Mouse (Mus musculus): Measurements from ENCODE around the gene Gipc1.

Gene Gipc1

DNA sequence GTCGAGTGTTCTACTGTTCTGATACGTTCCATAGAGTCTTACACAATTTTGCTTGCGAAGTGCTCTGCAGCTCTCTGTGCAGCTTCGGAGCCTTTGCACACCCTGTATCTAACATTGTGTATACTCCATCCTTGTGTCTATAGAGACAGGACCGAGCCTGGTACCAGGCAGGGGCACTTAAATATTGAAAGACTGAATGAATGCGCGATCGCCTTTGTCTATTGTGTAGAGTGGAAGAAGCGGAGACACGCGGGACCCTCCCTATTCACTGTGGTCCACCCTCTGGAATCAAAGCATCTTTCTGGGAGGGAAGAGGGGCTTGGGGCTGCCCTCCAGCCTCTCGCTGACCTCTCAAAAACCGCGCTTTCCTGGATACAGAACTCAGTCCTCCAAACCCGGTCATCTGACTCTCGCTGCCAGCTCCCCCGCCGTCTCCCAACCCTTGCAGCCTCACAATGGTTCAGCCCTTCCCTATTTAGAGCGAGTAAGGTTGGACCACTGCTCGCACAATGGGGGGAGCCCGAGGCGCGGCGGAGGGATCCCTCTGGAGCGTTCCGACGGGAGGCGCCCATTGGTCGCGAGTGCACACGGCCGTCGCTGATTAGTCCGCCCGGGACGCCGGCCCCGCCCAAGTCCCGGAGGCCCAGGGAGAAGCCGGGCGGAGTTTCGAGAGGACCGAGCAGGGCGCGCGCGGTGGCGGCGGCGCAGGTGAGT, at the start of gene Gipc1:
TSS of gene Gipc1 (plus strand) at position 648 of the 714 bp plus-strand sequence.
- DNase-seq (ENCODE audit: low read depth), result peak; percentile 98

DNA sequence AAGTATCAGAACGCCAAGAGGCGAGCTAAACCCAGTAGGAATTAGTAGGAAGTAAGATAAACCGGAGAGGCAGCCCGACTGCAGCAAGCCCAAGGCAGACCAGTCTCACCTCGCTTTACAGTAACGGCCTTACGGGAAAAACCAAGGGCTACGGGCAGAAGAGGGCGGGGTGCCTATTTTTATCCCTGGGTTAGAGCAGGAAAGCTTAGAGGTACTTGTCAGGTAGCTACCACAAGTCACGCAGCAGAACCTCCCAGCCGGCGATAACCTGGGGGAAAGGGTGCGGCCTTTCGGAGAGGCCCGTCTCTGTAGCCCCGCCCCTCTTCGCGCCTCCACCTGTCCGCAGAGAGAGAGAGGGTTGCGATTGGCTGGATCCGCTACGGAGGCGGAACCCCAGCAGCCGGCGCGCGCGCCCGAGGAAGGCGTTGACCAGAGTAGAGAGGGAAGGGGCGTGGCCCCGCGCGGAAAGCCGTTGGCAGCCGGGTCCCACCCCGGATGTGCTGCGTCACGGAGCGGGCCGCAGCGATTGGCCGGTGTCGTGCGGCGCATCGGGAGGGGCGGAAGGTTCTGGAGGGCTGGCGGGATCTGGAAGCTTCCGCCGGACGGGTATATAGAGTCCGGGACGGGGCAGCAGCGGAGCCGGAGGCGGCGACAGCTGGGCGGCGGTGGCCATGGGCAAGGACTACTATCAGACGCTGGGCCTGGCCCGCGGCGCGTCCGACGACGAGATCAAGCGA, 44.6 kb upstream of the Gipc1 start, which contains the start of the genes Tecr and Dnajb1:
TSS of gene Tecr (minus strand) at position 311 of the 737 bp plus-strand sequence.
TSS of gene Dnajb1 (plus strand) at position 533 of the 737 bp plus-strand sequence.
- DNase-seq (ENCODE audit: low read depth), result peak; percentile 98

GRCm38 (mm10) chr8:83608398-83608829, 44.1 kb upstream of the Gipc1 start:
- DNase-seq (ENCODE audit: low read depth), result peak; percentile 58

- DNase-seq (ENCODE audit: low read depth), result no peak
Measured at GRCm38 (mm10) chr8:83609086-83609485, 43.4 kb upstream of the Gipc1 start.

- no peak for DNase-seq (ENCODE audit: low read depth)
Measured at GRCm38 (mm10) chr8:83609547-83610180, 42.8 kb upstream of the Gipc1 start.

- DNase-seq (ENCODE audit: low read depth), result no peak
Measured at GRCm38 (mm10) chr8:83611921-83612320, 40.6 kb upstream of the Gipc1 start.

DNA sequence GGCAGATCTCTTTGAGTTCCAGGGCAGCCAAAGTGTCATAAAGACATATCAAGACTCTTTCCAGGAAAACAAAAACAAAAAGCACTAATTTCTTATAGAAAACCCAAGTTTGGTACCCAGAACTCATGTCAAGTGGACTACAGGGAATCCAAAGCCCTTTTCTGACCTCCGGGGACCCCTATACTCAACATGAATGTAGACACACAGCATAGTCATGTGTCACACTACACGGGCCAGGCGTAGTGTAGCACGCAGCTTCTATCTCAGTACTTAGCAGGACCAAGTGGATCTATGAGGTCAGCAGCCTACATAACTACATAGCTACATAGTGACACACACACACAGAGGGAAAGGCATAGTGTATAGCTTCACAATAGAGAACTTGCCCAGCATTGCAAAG, 38.8 kb upstream of the Gipc1 start:
- DNase-seq (ENCODE audit: low read depth), result no peak

DNA sequence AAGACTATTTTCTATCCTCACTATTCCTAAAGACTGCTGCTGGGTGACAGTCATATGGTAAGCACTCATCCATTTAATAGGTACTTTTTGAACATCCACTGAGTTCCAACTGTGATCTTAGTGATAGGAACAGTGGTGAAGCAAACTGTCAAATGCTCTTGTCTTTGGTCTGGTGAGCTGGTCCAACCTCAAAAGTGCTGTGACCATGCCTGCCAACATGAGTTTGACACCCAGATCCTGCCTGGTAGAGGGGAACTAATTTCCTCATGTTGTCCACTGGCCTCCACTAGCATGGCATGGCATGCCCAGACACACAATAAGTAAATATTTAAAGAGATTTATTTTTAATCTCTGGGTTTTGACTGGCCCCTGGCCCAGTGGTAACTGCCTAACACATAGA, 35.9 kb upstream of the Gipc1 start:
- no peak for DNase-seq (ENCODE audit: low read depth)

GRCm38 (mm10) chr8:83617111-83617510, 35.4 kb upstream of the Gipc1 start:
- no peak for DNase-seq (ENCODE audit: low read depth)

- DNase-seq (ENCODE audit: low read depth), result no peak
Measured at GRCm38 (mm10) chr8:83618566-83618965, 33.9 kb upstream of the Gipc1 start.

- DNase-seq (ENCODE audit: low read depth), result no peak
Measured at GRCm38 (mm10) chr8:83619568-83620285, 32.8 kb upstream of the Gipc1 start.

DNA sequence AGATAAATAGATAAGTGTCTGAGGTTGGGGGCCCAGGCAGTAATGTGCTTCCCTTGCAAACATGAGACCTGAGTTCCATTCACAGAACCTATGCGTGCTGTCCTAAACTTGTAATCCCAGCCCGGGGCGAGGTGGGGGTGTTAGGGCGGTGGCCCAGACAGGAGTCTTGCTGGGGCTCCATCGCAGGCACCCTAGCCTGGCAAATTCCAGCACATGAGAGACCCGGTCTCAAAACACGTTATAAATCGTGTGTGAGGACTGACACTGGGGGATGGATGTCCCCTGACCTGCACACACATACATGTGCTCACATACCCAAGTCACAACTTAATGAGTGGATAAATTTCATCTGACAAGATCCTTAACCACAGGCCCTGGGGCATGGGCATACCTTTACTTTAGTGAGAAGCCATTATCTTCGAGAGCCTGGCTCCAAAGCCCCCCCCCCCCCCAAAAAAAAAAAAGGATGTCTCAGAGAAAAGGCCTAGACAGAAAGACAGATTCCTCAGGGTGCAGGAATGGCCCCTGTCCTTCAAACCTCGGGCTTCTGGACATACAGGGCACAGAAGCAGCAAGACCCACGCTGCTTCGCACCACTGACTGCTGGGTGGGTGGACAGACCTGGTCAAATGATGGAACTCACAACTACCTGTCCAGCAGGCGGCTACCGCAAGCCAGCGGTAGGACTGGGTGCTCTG, 30.6 kb upstream of the Gipc1 start:
- no peak for DNase-seq (ENCODE audit: low read depth)

GRCm38 (mm10) chr8:83622389-83622989, 30.0 kb upstream of the Gipc1 start:
- DNase-seq (ENCODE audit: low read depth), result peak; percentile 77

GRCm38 (mm10) chr8:83623549-83623948, 28.9 kb upstream of the Gipc1 start:
- DNase-seq (ENCODE audit: low read depth), result no peak

DNA sequence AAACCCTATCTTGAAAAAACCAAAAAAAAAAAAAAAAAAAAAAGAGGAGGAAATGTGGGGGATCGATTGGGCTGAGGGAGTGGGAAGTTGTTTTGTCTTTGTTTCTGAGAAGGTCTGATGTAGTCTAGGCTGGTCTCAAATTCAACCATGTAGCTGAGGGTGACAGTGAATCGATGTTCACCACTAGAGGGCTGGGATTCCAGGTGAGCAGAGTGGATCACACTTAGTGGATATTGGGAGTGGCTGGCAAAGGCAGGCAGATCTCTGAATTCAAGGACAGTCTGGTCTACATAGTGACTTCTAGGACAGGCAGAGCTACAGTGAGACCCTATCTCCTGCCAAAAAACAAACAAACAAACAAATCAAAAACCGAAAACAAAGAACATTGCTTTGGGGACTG, 27.7 kb upstream of the Gipc1 start:
- no peak for DNase-seq (ENCODE audit: low read depth)

DNA sequence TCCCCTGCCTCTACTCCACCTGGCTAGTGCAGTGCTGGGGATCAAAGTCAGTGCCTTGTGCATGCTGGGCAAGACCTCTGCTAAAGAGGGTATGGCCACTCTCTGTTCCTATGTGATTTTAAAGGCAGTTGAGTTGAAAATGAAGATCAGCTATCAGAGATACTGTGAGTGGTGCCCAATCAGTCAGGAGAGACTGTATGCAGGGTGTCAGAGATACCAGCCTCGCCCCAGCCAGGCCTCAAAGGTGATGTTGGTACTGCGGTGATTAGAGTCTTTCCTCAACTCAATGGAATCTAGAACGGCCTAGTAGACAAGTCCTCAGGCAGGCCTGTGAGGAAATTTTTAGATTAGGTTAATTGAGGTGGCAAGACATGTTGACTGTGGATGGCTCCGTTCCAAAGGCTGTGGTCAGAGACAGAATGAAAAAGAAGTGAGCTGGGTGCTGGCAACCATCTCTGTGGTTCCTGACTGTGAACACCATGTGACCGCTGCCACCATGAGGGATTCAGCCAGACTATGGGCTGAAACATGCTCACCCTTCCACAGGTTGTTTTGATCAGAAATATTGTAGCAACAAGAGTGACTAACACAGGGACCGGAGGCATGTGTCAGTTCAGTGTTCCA, 26.7 kb upstream of the Gipc1 start:
- DNase-seq (ENCODE audit: low read depth), result no peak

DNA sequence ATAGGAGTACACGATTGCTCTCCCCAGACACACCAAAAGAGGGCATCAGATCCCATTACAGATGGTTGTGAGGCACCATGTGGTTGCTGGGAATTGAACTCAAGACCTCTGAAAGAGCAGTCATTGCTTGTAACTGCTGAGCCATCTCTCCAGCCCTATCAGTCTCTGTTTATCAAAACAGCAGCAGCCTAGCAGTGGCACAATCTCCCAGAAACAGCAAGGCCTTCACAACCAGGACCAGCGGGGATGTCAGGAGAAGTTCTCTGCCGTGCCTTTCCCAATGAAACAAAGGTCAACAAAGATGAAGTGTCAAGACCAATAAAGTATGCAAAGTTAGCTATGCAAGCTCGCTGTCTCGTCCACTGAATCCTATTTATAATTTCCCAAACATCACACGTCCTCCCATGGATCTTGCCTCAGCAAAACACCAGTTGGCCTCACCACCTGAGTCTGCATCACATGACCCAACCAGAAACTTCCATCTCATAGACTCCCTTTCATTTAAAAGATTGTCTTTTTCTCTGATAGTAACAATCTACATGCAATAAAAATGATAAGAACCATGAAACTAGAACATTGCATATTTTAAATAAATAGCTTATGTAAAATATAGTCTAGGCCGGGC, 20.3 kb upstream of the Gipc1 start:
- no peak for DNase-seq (ENCODE audit: low read depth)

- no peak for DNase-seq (ENCODE audit: low read depth)
Measured at GRCm38 (mm10) chr8:83638856-83639255, 13.6 kb upstream of the Gipc1 start.

DNA sequence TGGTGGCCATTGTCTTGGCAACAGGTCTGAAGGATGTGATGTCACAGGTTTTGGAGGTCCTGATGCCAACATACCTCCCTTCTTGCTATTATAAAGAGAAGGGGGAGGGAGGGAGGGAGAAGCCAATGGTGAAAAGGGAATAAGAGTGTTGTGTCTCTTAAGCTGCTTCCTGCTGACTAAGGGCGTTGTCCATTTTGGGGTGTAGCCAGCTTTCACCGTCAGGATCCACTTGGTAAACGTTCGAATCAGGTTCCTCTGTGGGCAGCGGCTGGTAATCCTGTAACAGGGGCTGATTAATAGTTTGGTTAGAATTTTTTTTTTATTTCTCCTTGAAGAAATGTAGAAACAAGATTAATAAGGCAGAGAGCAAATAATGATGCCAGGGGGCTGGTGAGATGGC, 12.8 kb upstream of the Gipc1 start:
- no peak for DNase-seq (ENCODE audit: low read depth)

- no peak for DNase-seq (ENCODE audit: low read depth)
Measured at GRCm38 (mm10) chr8:83647511-83647910, 5.0 kb upstream of the Gipc1 start.
